Mouse (Mus musculus) embryonic facial prominence, embryonic 13.5 days (tissue): ENCODE measurements around the gene Adra1d. TPM values are rescaled to one million over a fixed set of nuclear protein-coding genes. Genes with fewer than 3 reads are reported as not detected.
A peak's percentile ranks its signal among the peaks of the same experiment; 100 is the strongest.

Experiments
- ATAC-seq: fragments of 200-750 bp; cut with Nextera tagmentation; 2 replicates; pipeline ENCODE4 v1.8.0; 2017; ENCODE audit warnings: low read depth; ENCODE audit not compliant: insufficient number of reproducible peaks, insufficient read depth, low FRiP score, low TSS enrichment
- H3K27ac ChIP-seq: fragments of 300-500 bp; sonication (generic); 2 replicates; pipeline ENCODE4 v1.5.1; 2015; ENCODE audit warnings: moderate library complexity, mild to moderate bottlenecking, inconsistent platforms
- H3K27me3 ChIP-seq: fragments of 300-500 bp; sonication (generic); 2 replicates; pipeline ENCODE4 v1.6.1; 2015; ENCODE audit warnings: mild to moderate bottlenecking, inconsistent platforms
- H3K36me3 ChIP-seq: fragments of 300-500 bp; sonication (generic); 2 replicates; pipeline ENCODE4 v1.6.1; 2015; ENCODE audit warnings: mild to moderate bottlenecking, inconsistent platforms
- H3K4me1 ChIP-seq: fragments of 300-500 bp; sonication (generic); 2 replicates; pipeline ENCODE4 v1.6.1; 2015; ENCODE audit warnings: inconsistent platforms
- H3K4me2 ChIP-seq: fragments of 300-500 bp; sonication (generic); 2 replicates; pipeline ENCODE4 v1.6.1; 2015; ENCODE audit warnings: moderate library complexity, mild to moderate bottlenecking, inconsistent platforms
- H3K4me3 ChIP-seq: fragments of 300-500 bp; sonication (generic); 2 replicates; pipeline ENCODE4 v1.5.1; 2015; ENCODE audit warnings: mild to moderate bottlenecking, inconsistent platforms
- H3K9ac ChIP-seq: fragments of 300-500 bp; sonication (generic); 2 replicates; pipeline ENCODE4 v1.6.1; 2015; ENCODE audit warnings: mild to moderate bottlenecking, inconsistent platforms
- H3K9me3 ChIP-seq: fragments of 300-500 bp; sonication (generic); 2 replicates; pipeline ENCODE4 v1.6.1; 2016; ENCODE audit warnings: inconsistent platforms
- WGBS: fragments of 180-500 bp; shearing (Covaris S2); methylation state at CpG from one replicate; pipeline ENCODE4 v1.1.7; 2015; ENCODE audit warnings: mixed read lengths; 5-methylcytosine and 5-hydroxymethylcytosine counted together
- polyA plus RNA-seq: library from polyadenylated mRNA; unstranded; fragments of >200 nt; fragmentation: Nextera tagmentation; extraction: Ambion mirVana; gene quantifications from 2 replicates; pipeline ENCODE4 v1.2.1, GENCODE M21; 2015

Gene Adra1d
- polyA plus RNA-seq, 1 experiment from 2014 or later = 0.51 TPM

GRCm38 (mm10) chr2:131509671-131510313, 52.3 kb downstream of the Adra1d start:
- peak overlapping the region; percentile 59 for H3K9ac ChIP-seq
- peaks cover 9% of the 10 kb centered on the region; the same call in 1 of the 2 replicates for H3K36me3 ChIP-seq
- H3K27ac ChIP-seq = peak overlapping the region; percentile 51; the same call in 1 of the 2 replicates
- H3K9me3 ChIP-seq = no peaks in the 10 kb centered on the region
- ATAC-seq = no peak
- peaks cover 53% of the 10 kb centered on the region for H3K4me1 ChIP-seq
- WGBS = 14% methylated on average over 17 of the region's 17 CpGs
- H3K4me3 ChIP-seq = peak overlapping the region; percentile 24
- H3K27me3 ChIP-seq = no peaks in the 10 kb centered on the region
- H3K4me2 ChIP-seq = peak overlapping the region; percentile 60

GRCm38 (mm10) chr2:131508501-131508900, 53.6 kb downstream of the Adra1d start:
- Histone ChIP-seq H3K9me3 (no peaks in the 10 kb centered on the region), H3K4me1 (peaks cover 64% of the 10 kb centered on the region), H3K27ac (no peak overlapping the region), H3K36me3 (peaks cover 5% of the 10 kb centered on the region; the same call in 1 of the 2 replicates), H3K27me3 (no peaks in the 10 kb centered on the region), H3K9ac (no peak overlapping the region), H3K4me3 (no peak overlapping the region), H3K4me2 (no peak overlapping the region)
- ATAC-seq = no peak
- WGBS = 61% methylated on average over 2 of the region's 2 CpGs

- H3K4me1 ChIP-seq = peaks cover 77% of the 10 kb centered on the region
- H3K9ac ChIP-seq = no peak overlapping the region
- 11% methylated on average over 3 of the region's 3 CpGs for WGBS
- no peaks in the 10 kb centered on the region for H3K9me3 ChIP-seq
- ATAC-seq = peak; percentile 59; the same call in 1 of the 2 replicates
- no peak overlapping the region for H3K4me3 ChIP-seq
- H3K27ac ChIP-seq = peak overlapping the region; percentile 87
- no peaks in the 10 kb centered on the region for H3K36me3 ChIP-seq
- H3K4me2 ChIP-seq = no peak overlapping the region
- H3K27me3 ChIP-seq = no peaks in the 10 kb centered on the region
These were observed 55.7 kb downstream of the Adra1d start for GRCm38 (mm10) chr2:131506358-131506757.

GRCm38 (mm10) chr2:131505431-131505830, 56.7 kb downstream of the Adra1d start:
- no peaks in the 10 kb centered on the region for H3K36me3 ChIP-seq
- H3K27ac ChIP-seq = peak overlapping the region; percentile 87
- H3K9me3 ChIP-seq = no peaks in the 10 kb centered on the region
- no peak overlapping the region for H3K4me3 ChIP-seq
- peaks cover 81% of the 10 kb centered on the region for H3K4me1 ChIP-seq
- no peak overlapping the region for H3K4me2 ChIP-seq
- H3K9ac ChIP-seq = no peak overlapping the region
- ATAC-seq = no peak
- H3K27me3 ChIP-seq = no peaks in the 10 kb centered on the region

GRCm38 (mm10) chr2:131502561-131502960, 59.5 kb downstream of the Adra1d start:
- WGBS = 64% methylated on average over 5 of the region's 5 CpGs
- no peak for ATAC-seq
- H3K27me3 ChIP-seq = no peaks in the 10 kb centered on the region
- no peaks in the 10 kb centered on the region for H3K36me3 ChIP-seq
- H3K9me3 ChIP-seq = no peaks in the 10 kb centered on the region
- no peak overlapping the region for H3K4me2 ChIP-seq
- H3K4me3 ChIP-seq = no peak overlapping the region
- H3K27ac ChIP-seq = 0 out of 2 replicates have a peak overlapping the region, but pooled peaks have one; percentile 39
- peaks cover 73% of the 10 kb centered on the region for H3K4me1 ChIP-seq
- no peak overlapping the region for H3K9ac ChIP-seq

GRCm38 (mm10) chr2:131501886-131502285, 60.2 kb downstream of the Adra1d start:
- ATAC-seq = no peak
- no peaks in the 10 kb centered on the region for H3K9me3 ChIP-seq
- H3K36me3 ChIP-seq = no peaks in the 10 kb centered on the region
- 0 out of 2 replicates have a peak overlapping the region, but pooled peaks have one; percentile 39 for H3K27ac ChIP-seq
- 0 out of 2 replicates have a peak overlapping the region, but pooled peaks have one; percentile 7 for H3K9ac ChIP-seq
- no peak overlapping the region for H3K4me3 ChIP-seq
- no peaks in the 10 kb centered on the region for H3K27me3 ChIP-seq
- peaks cover 72% of the 10 kb centered on the region for H3K4me1 ChIP-seq
- no peak overlapping the region for H3K4me2 ChIP-seq
- 49% methylated on average over 5 of the region's 5 CpGs for WGBS

- H3K36me3 ChIP-seq = no peaks in the 10 kb centered on the region
- ATAC-seq = no peak
- H3K9ac ChIP-seq = no peak overlapping the region
- 66% methylated on average over 5 of the region's 5 CpGs for WGBS
- no peak overlapping the region for H3K4me3 ChIP-seq
- no peak overlapping the region for H3K27ac ChIP-seq
- H3K27me3 ChIP-seq = no peaks in the 10 kb centered on the region
- H3K4me2 ChIP-seq = no peak overlapping the region
- peaks cover 59% of the 10 kb centered on the region for H3K4me1 ChIP-seq
- H3K9me3 ChIP-seq = no peaks in the 10 kb centered on the region
These were observed 62.7 kb downstream of the Adra1d start for GRCm38 (mm10) chr2:131499290-131499845.

GRCm38 (mm10) chr2:131498219-131498618, 63.9 kb downstream of the Adra1d start:
- H3K4me3 ChIP-seq = no peak overlapping the region
- H3K9me3 ChIP-seq = no peaks in the 10 kb centered on the region
- 0 out of 2 replicates have a peak overlapping the region, but pooled peaks have one; percentile 1 for H3K27ac ChIP-seq
- 67% methylated on average over 7 of the region's 7 CpGs for WGBS
- no peak overlapping the region for H3K4me2 ChIP-seq
- peaks cover 61% of the 10 kb centered on the region for H3K4me1 ChIP-seq
- no peak overlapping the region for H3K9ac ChIP-seq
- H3K36me3 ChIP-seq = no peaks in the 10 kb centered on the region
- H3K27me3 ChIP-seq = no peaks in the 10 kb centered on the region
- no peak for ATAC-seq

- no peaks in the 10 kb centered on the region for H3K36me3 ChIP-seq
- H3K9me3 ChIP-seq = no peaks in the 10 kb centered on the region
- no peak overlapping the region for H3K4me3 ChIP-seq
- no peaks in the 10 kb centered on the region for H3K27me3 ChIP-seq
- H3K27ac ChIP-seq = no peak overlapping the region
- 87% methylated on average over 4 of the region's 4 CpGs for WGBS
- no peak overlapping the region for H3K4me2 ChIP-seq
- peaks cover 66% of the 10 kb centered on the region for H3K4me1 ChIP-seq
- no peak for ATAC-seq
- no peak overlapping the region for H3K9ac ChIP-seq
These were observed 64.7 kb downstream of the Adra1d start for GRCm38 (mm10) chr2:131497224-131497856.

- peak overlapping the region; percentile 12; the same call in 1 of the 2 replicates for H3K27ac ChIP-seq
- no peaks in the 10 kb centered on the region for H3K27me3 ChIP-seq
- H3K4me2 ChIP-seq = no peak overlapping the region
- no peak for ATAC-seq
- no peaks in the 10 kb centered on the region for H3K36me3 ChIP-seq
- H3K9ac ChIP-seq = no peak overlapping the region
- no peaks in the 10 kb centered on the region for H3K9me3 ChIP-seq
- no peak overlapping the region for H3K4me3 ChIP-seq
- 88% methylated on average over 5 of the region's 5 CpGs for WGBS
- peaks cover 59% of the 10 kb centered on the region for H3K4me1 ChIP-seq
These were observed 65.8 kb downstream of the Adra1d start for GRCm38 (mm10) chr2:131496125-131496820.
